Mouse (Mus musculus): ENCODE results near the gene Pld5. TPM values are rescaled to one million over a fixed set of nuclear protein-coding genes. Genes with fewer than 3 reads are reported as not detected.

Gene Pld5
- polyA plus RNA-seq, 1 experiment from 2014 or later: 0.27 TPM

DNA sequence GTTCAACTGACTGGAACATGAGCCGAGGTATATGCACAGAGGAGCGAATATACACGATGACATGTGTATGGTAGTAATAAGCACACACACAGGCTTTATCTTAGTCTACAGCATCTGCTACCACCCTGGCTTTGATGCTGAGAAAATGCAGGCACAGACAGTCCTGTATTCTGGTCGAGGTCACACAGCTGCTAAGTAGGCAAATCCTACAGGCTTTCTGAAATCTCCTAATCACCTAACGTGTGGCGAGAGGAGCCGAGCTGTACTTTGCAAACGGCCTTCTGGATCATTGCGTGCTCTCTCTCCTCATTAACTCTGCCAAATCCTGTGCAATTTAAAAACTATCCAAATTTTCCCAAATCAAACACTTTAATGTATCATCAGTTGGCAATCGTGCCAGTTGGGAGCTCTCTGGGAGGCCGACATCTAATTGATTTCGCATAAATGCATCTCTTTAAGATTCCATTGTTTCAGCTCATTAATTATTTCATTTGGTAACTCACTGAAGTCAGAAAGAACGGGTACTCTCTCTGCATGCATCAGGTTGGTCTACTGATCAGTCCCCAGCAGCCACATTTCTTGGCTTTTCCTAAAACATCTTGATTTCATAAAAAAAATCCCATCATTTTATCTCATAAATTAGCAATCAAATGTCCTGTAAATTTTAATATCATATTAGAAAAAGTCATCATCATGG lies 189.0 kb downstream of the Pld5 start:
- no peak overlapping the region for H3K4me3 ChIP-seq (ENCODE audit: low read depth, low read length)
- no peak overlapping the region for H3K27ac ChIP-seq (ENCODE audit: low read depth, low read length)
- no peak overlapping the region for H3K9ac ChIP-seq (ENCODE audit: low read depth, low read length)
- TF ChIP-seq CTCF (IDR thresholded peaks at IDR 0.05; ENCODE audit: low read depth): no peak
- no peaks in the 10 kb centered on the region for H3K9me3 ChIP-seq (ENCODE audit: control insufficient read depth)
- H3K36me3 ChIP-seq (ENCODE audit: control insufficient read depth, insufficient read depth): no peaks in the 10 kb centered on the region
- WGBS: 82% methylated on average over 13 of the region's 13 CpGs
- H3K27me3 ChIP-seq (replicated peaks; ENCODE audit: control insufficient read depth, insufficient read depth, low read length): no peaks in the 10 kb centered on the region
- no peak overlapping the region for H3K4me2 ChIP-seq (replicated peaks; ENCODE audit: low read depth)
- no peak for ATAC-seq
- H3K4me1 ChIP-seq (replicated peaks; ENCODE audit: control insufficient read depth, insufficient read depth, low read length): no peaks in the 10 kb centered on the region

DNA sequence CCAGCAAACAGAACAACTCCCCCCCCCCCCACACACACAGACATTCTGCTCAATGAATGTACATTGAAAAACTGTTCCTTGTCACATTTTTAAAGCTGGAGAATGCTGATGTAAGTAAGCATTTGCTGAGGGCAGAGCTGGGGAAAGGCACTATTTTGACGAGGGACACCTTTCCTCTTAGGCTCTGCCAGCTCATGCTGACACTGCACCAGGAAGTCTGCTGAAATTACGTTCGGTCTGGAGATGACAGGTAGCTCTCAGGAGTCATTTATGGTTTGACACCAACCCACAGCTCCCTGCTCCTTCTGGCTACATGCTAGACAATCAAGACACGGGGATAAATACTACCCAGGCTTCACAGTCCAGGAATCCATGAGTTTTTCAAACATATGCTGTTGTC lies 192.8 kb downstream of the Pld5 start:
- WGBS: 40% methylated on average over 4 of the region's 4 CpGs
- Histone ChIP-seq H3K27ac (ENCODE audit: low read depth, low read length) (no peak overlapping the region), H3K4me2 (replicated peaks; ENCODE audit: low read depth) (no peak overlapping the region), H3K36me3 (ENCODE audit: control insufficient read depth, insufficient read depth) (no peaks in the 10 kb centered on the region), H3K4me1 (replicated peaks; ENCODE audit: control insufficient read depth, insufficient read depth, low read length) (no peaks in the 10 kb centered on the region), H3K9me3 (ENCODE audit: control insufficient read depth) (no peaks in the 10 kb centered on the region), H3K4me3 (ENCODE audit: low read depth, low read length) (no peak overlapping the region), H3K27me3 (replicated peaks; ENCODE audit: control insufficient read depth, insufficient read depth, low read length) (no peaks in the 10 kb centered on the region), H3K9ac (ENCODE audit: low read depth, low read length) (no peak overlapping the region)
- no peak for ATAC-seq
- TF ChIP-seq CTCF (IDR thresholded peaks at IDR 0.05; ENCODE audit: low read depth): no peak

DNA sequence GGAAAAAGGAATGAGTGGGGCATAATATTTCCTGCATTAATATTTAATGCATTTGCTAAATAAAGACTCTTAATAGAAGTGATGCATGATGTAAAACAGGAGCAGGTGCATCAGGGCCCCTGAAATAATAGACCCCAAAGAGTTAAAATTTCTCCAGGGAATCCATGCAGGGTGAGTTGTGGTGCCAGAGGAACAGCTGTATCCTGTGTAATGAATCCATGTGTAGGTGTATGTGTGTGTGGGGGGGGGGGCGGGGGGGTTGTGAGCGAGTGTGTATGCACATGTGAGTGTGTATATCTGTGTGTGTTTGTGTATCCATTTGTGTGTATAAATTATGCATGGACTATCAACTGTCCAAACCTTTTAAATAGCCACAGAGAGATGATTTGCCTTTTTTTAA lies 194.1 kb downstream of the Pld5 start:
- no peak for ATAC-seq
- H3K36me3 ChIP-seq (ENCODE audit: control insufficient read depth, insufficient read depth): no peaks in the 10 kb centered on the region
- WGBS: 71% methylated on average over 2 of the region's 2 CpGs

DNA sequence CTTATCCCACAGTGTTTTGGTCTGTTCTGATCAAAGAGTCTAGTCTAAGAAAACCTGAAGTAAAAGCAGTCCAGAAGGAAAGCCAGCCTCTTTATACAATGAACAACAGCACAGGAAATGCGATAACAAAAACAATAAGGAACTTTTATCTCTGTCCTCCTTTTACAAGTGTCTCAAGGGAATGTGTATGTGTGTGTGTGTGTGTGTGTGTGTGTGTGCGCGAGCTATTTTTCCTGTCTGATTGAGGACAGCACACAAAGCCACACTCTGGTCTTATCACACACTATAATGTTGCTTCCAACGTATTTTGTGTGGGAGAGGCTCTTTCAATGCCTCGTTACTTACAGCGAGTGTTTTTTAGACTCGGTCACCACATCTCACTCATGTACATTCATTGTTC lies 196.7 kb downstream of the Pld5 start:
- Histone ChIP-seq H3K4me1 (replicated peaks; ENCODE audit: control insufficient read depth, insufficient read depth, low read length) (no peaks in the 10 kb centered on the region), H3K4me3 (ENCODE audit: low read depth, low read length) (no peak overlapping the region), H3K36me3 (ENCODE audit: control insufficient read depth, insufficient read depth) (no peaks in the 10 kb centered on the region), H3K4me2 (replicated peaks; ENCODE audit: low read depth) (no peak overlapping the region), H3K9ac (ENCODE audit: low read depth, low read length) (no peak overlapping the region), H3K27ac (ENCODE audit: low read depth, low read length) (no peak overlapping the region), H3K27me3 (replicated peaks; ENCODE audit: control insufficient read depth, insufficient read depth, low read length) (no peaks in the 10 kb centered on the region), H3K9me3 (ENCODE audit: control insufficient read depth) (no peaks in the 10 kb centered on the region)
- no peak for TF ChIP-seq CTCF (IDR thresholded peaks at IDR 0.05; ENCODE audit: low read depth)
- 80% methylated on average over 7 of the region's 7 CpGs for WGBS
- no peak for ATAC-seq

More for the DNA sequence above, 194.1 kb downstream of the Pld5 start:
- no peak overlapping the region for H3K4me3 ChIP-seq (ENCODE audit: low read depth, low read length)
- no peak overlapping the region for H3K4me2 ChIP-seq (replicated peaks; ENCODE audit: low read depth)
- H3K27me3 ChIP-seq (replicated peaks; ENCODE audit: control insufficient read depth, insufficient read depth, low read length): no peaks in the 10 kb centered on the region
- no peak overlapping the region for H3K27ac ChIP-seq (ENCODE audit: low read depth, low read length)
- no peak overlapping the region for H3K9ac ChIP-seq (ENCODE audit: low read depth, low read length)
- no peak for TF ChIP-seq CTCF (IDR thresholded peaks at IDR 0.05; ENCODE audit: low read depth)
- H3K4me1 ChIP-seq (replicated peaks; ENCODE audit: control insufficient read depth, insufficient read depth, low read length): no peaks in the 10 kb centered on the region
- no peaks in the 10 kb centered on the region for H3K9me3 ChIP-seq (ENCODE audit: control insufficient read depth)

DNA sequence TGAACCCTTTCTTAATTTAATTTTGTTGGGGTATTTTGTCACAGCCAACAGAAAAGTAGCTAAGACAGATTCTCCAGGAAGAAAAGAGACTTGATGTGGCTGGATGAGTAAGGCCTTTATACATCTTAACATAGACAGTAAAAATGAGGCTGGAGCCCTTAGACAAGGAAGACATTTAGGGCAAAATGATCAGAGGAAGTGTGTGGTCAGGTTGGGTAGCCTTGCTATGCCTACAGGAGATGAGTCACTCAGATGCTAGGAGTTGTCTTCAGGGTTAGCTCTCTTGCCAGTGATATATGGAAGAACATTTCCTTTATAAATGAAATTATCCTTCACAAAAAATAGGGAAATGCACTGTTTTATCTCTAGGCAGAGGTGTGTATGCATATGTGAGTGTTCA lies 198.3 kb downstream of the Pld5 start:
- H3K4me2 ChIP-seq (replicated peaks; ENCODE audit: low read depth): no peak overlapping the region
- ATAC-seq: no peak
- H3K27ac ChIP-seq (ENCODE audit: low read depth, low read length): no peak overlapping the region
- H3K36me3 ChIP-seq (ENCODE audit: control insufficient read depth, insufficient read depth): no peaks in the 10 kb centered on the region
- no peak for TF ChIP-seq CTCF (IDR thresholded peaks at IDR 0.05; ENCODE audit: low read depth)
- no peak overlapping the region for H3K4me3 ChIP-seq (ENCODE audit: low read depth, low read length)
- no peaks in the 10 kb centered on the region for H3K27me3 ChIP-seq (replicated peaks; ENCODE audit: control insufficient read depth, insufficient read depth, low read length)
- no peaks in the 10 kb centered on the region for H3K9me3 ChIP-seq (ENCODE audit: control insufficient read depth)
- H3K9ac ChIP-seq (ENCODE audit: low read depth, low read length): no peak overlapping the region
- no peaks in the 10 kb centered on the region for H3K4me1 ChIP-seq (replicated peaks; ENCODE audit: control insufficient read depth, insufficient read depth, low read length)

DNA sequence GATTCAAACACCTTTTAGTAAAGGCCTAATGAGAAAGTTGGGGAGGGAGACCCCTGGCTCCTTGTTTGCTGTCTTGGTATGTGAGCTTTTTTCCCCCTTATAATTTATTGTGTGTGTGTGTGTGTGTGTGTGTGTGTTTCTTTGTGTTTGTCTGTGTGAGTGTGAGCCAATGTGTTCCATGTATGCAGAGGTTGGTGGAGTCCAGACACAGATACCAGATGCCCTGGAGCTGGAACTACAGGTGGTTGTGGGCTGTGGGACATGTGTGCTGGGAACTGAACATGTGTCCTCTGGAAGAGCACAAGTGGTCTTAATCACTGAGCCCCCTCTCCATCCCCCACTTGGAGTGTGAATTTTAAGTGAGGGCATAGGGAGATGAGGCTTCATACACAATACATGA lies 199.3 kb downstream of the Pld5 start:
- Histone ChIP-seq H3K36me3 (ENCODE audit: control insufficient read depth, insufficient read depth) (no peaks in the 10 kb centered on the region), H3K27me3 (replicated peaks; ENCODE audit: control insufficient read depth, insufficient read depth, low read length) (no peaks in the 10 kb centered on the region), H3K9me3 (ENCODE audit: control insufficient read depth) (no peaks in the 10 kb centered on the region), H3K4me1 (replicated peaks; ENCODE audit: control insufficient read depth, insufficient read depth, low read length) (no peaks in the 10 kb centered on the region), H3K4me3 (ENCODE audit: low read depth, low read length) (no peak overlapping the region), H3K27ac (ENCODE audit: low read depth, low read length) (no peak overlapping the region), H3K4me2 (replicated peaks; ENCODE audit: low read depth) (no peak overlapping the region), H3K9ac (ENCODE audit: low read depth, low read length) (no peak overlapping the region)
- no peak for ATAC-seq
- no peak for TF ChIP-seq CTCF (IDR thresholded peaks at IDR 0.05; ENCODE audit: low read depth)

DNA sequence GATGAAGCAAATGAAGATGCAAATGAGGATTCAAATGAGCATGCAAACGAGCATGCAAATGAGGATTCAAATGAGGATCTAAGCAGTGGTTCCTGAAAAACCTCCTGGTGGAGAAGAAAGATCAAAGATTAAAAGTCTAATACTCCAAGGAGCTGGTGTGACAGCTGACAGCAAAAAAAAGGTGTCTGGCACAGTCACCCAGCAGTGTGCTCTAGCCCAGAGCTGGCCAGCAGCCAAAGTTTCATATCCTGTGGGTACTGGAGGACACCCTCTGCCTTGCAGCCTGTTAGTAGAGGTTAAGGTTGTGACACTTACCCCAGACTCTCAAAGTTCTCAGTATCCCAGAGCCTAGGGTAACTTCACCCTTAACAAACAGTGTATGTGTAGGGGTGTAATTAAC lies 199.7 kb downstream of the Pld5 start:
- no peak for ATAC-seq
- no peak for TF ChIP-seq CTCF (IDR thresholded peaks at IDR 0.05; ENCODE audit: low read depth)
- Histone ChIP-seq H3K9ac (ENCODE audit: low read depth, low read length) (no peak overlapping the region), H3K4me1 (replicated peaks; ENCODE audit: control insufficient read depth, insufficient read depth, low read length) (no peaks in the 10 kb centered on the region), H3K4me3 (ENCODE audit: low read depth, low read length) (no peak overlapping the region), H3K36me3 (ENCODE audit: control insufficient read depth, insufficient read depth) (no peaks in the 10 kb centered on the region), H3K27ac (ENCODE audit: low read depth, low read length) (no peak overlapping the region), H3K9me3 (ENCODE audit: control insufficient read depth) (no peaks in the 10 kb centered on the region), H3K27me3 (replicated peaks; ENCODE audit: control insufficient read depth, insufficient read depth, low read length) (no peaks in the 10 kb centered on the region), H3K4me2 (replicated peaks; ENCODE audit: low read depth) (no peak overlapping the region)
- 59% methylated on average over 1 of the region's 1 CpGs for WGBS

All from intestine, postnatal 0 days (tissue).